Mouse (Mus musculus): ENCODE results near the gene Miga2.

Gene Miga2

DNA sequence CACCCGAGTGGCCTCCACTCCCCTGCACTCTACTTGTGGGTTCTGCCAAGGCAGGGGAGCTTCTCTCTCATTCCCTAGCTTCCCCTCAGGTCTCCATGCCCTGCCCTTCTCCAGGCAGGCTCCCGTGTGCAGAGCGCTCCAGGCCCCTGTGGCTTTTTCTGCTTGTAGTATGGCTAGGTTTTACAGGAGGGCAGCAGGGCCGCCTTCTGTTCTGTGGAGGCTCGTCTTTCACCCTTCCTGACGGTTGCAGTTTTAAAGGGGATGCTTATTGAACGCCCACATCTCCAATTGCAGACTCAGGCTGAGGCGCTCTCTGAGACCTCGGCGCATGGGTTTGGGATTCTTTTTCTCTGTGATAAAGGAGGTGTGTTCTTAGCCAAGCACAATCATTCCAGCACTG lies 55.1 kb downstream of the Miga2 start:
- no peak for DNase-seq (ENCODE audit: low read depth, low spot score)

DNA sequence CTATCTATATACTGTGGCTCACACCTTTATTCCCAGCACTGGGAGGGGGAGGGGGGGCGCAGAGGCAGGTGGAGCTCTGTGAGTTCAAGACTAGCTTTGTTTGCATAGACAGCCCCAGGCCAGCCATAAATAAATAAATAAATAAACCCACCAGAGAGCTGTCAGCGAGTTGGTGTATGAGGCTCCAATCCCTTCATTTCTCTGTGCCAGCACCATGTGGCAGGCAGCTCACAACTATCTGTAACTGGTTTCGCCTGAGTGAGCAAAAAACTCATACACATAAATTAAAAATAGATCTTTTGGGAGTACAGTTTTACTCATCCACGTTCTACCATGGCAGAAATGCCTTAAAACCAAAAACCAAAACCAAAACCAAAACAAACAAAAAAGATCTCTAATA lies 57.4 kb downstream of the Miga2 start:
- no peak for DNase-seq (ENCODE audit: low read depth, low spot score)

DNA sequence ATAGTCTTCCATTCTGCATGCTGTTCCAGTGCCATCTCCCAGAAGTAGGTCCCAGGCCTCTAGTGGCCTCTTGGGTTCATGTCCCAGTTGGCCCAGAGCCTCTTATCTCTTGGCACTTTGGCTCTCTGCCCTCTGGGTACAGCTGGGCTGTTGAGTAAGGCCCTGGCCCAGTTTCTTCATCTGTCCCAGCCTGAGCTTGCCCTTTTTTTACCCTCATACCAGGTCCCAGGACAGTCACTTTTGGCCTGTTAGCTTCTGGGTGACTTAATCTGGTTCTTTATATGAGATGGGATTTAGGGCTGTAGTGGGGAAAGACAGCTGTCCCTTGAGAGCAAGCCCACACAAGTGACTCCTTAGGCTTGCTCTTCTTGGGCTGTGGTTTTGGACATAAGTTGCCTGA lies 65.1 kb downstream of the Miga2 start:
- no peak for DNase-seq (ENCODE audit: low read depth, low spot score)
